Mouse (Mus musculus) lung, postnatal 25 days (tissue): ENCODE measurements at regions not wholly inside any gene's neighbourhood (a gene's known extent, or its start where the extent isn't known, plus 50 kb on each side); places are given as distances from the start of the nearest gene placed in this dataset.

Experiments used
- DNase-seq: peaks from one replicate; pipeline ENCODE4 v3.0.0; 2022; ENCODE audit warnings: low spot score

GRCm38 (mm10) chr16:71622664-71623063 is 685.4 kb upstream of the Robo1 start:
- no peak for DNase-seq

- no peak for DNase-seq
Measured at GRCm38 (mm10) chr16:71640361-71640760, 667.7 kb upstream of the Robo1 start.

- DNase-seq, result no peak
Measured at GRCm38 (mm10) chr16:71643223-71643622, 664.9 kb upstream of the Robo1 start.

GRCm38 (mm10) chr16:71678075-71678701 is 629.9 kb upstream of the Robo1 start:
- DNase-seq, result no peak

GRCm38 (mm10) chr16:71693464-71693863 is 614.6 kb upstream of the Robo1 start:
- DNase-seq, result no peak

GRCm38 (mm10) chr16:71705846-71706245 is 602.3 kb upstream of the Robo1 start:
- DNase-seq, result no peak

- DNase-seq, result no peak
Measured at GRCm38 (mm10) chr16:71709684-71710083, 598.4 kb upstream of the Robo1 start.

- no peak for DNase-seq
Measured at GRCm38 (mm10) chr16:71711879-71712278, 596.2 kb upstream of the Robo1 start.

GRCm38 (mm10) chr16:71717207-71717606 is 590.9 kb upstream of the Robo1 start:
- DNase-seq, result no peak

GRCm38 (mm10) chr16:71724898-71725297 is 583.2 kb upstream of the Robo1 start:
- DNase-seq, result no peak

GRCm38 (mm10) chr16:71737941-71738340 is 570.2 kb upstream of the Robo1 start:
- DNase-seq, result no peak

- no peak for DNase-seq
Measured at GRCm38 (mm10) chr16:71739104-71739503, 569.0 kb upstream of the Robo1 start.

- DNase-seq, result no peak
Measured at GRCm38 (mm10) chr16:71780945-71781344, 527.2 kb upstream of the Robo1 start.

GRCm38 (mm10) chr16:71812840-71813239 is 495.3 kb upstream of the Robo1 start:
- DNase-seq, result no peak

- DNase-seq, result no peak
Measured at GRCm38 (mm10) chr16:71835325-71835724, 472.8 kb upstream of the Robo1 start.

GRCm38 (mm10) chr16:71850097-71850496 is 458.0 kb upstream of the Robo1 start:
- no peak for DNase-seq

- no peak for DNase-seq
Measured at GRCm38 (mm10) chr16:71851590-71852190, 456.4 kb upstream of the Robo1 start.

GRCm38 (mm10) chr16:71857877-71858276 is 450.2 kb upstream of the Robo1 start:
- no peak for DNase-seq

- DNase-seq, result peak; percentile 2
Measured at GRCm38 (mm10) chr16:71860205-71860604, 447.9 kb upstream of the Robo1 start.

GRCm38 (mm10) chr16:71885701-71886100 is 422.4 kb upstream of the Robo1 start:
- no peak for DNase-seq

GRCm38 (mm10) chr16:71889679-71890078 is 418.4 kb upstream of the Robo1 start:
- no peak for DNase-seq

GRCm38 (mm10) chr16:71923111-71923510 is 385.0 kb upstream of the Robo1 start:
- no peak for DNase-seq

- no peak for DNase-seq
Measured at GRCm38 (mm10) chr16:71944165-71944564, 363.9 kb upstream of the Robo1 start.

GRCm38 (mm10) chr16:71944846-71945245 is 363.3 kb upstream of the Robo1 start:
- DNase-seq, result no peak
